Mouse (Mus musculus) liver, embryonic 16.5 days (tissue): Measurements from ENCODE around the gene Itpka. TPM values are rescaled to one million over a fixed set of nuclear protein-coding genes. Genes with fewer than 3 reads are reported as not detected.

Experiments
- ATAC-seq: fragments of 200-750 bp; cut with Nextera tagmentation; 2 replicates; pipeline ENCODE4 v1.8.0; 2017; ENCODE audit warnings: low read depth, mild to moderate bottlenecking, moderate number of reproducible peaks, moderate library complexity
- H3K27ac ChIP-seq: fragments of 300-500 bp; sonication (generic); 2 replicates; pipeline ENCODE4 v1.5.1; 2014; ENCODE audit warnings: mild to moderate bottlenecking, low read length
- H3K27me3 ChIP-seq: fragments of 300-500 bp; sonication (generic); 2 replicates; pipeline ENCODE4 v1.6.1; 2014; ENCODE audit warnings: low read depth, low read length, mixed read lengths; ENCODE audit not compliant: control insufficient read depth, insufficient read depth
- H3K36me3 ChIP-seq: fragments of 300-500 bp; sonication (generic); 2 replicates; pipeline ENCODE4 v1.6.1; 2014; ENCODE audit warnings: mild to moderate bottlenecking; ENCODE audit not compliant: control insufficient read depth, insufficient read depth
- H3K4me1 ChIP-seq: fragments of 300-500 bp; sonication (generic); 2 replicates; pipeline ENCODE4 v1.6.1; 2014; ENCODE audit warnings: low read depth, low read length, mixed read lengths; ENCODE audit not compliant: control insufficient read depth
- H3K4me2 ChIP-seq: fragments of 300-500 bp; sonication (generic); 2 replicates; pipeline ENCODE4 v1.6.1; 2014; ENCODE audit warnings: low read depth, low read length, mixed read lengths
- H3K4me3 ChIP-seq: fragments of 300-500 bp; sonication (generic); 2 replicates; pipeline ENCODE4 v1.5.1; 2014; ENCODE audit warnings: low read depth, mild to moderate bottlenecking, low read length
- H3K9ac ChIP-seq: fragments of 300-500 bp; sonication (generic); 2 replicates; pipeline ENCODE4 v1.6.1; 2014; ENCODE audit warnings: low read depth, low read length
- H3K9me3 ChIP-seq: fragments of 300-500 bp; sonication (generic); replicated peaks from 2 replicates; pipeline ENCODE4 v1.6.1; 2016; ENCODE audit warnings: low read length; ENCODE audit not compliant: control insufficient read depth
- WGBS: fragments of 180-500 bp; shearing (Covaris S2); extraction: QIAGEN DNeasy Blood & Tissue Kit; methylation state at CpG from one replicate; pipeline ENCODE4 v1.1.7; 2014; ENCODE audit not compliant: insufficient replicate concordance; 5-methylcytosine and 5-hydroxymethylcytosine counted together
- polyA plus RNA-seq: library from polyadenylated mRNA; unstranded; fragments of >200 nt; fragmentation: Nextera tagmentation; extraction: Ambion mirVana; gene quantifications from 2 replicates; pipeline ENCODE4 v1.2.1, GENCODE M21; 2015

The Itpka gene
- polyA plus RNA-seq, 1 experiment from 2014 or later = 3.4 TPM

- under 1% methylated on average over 20 of the region's 27 CpGs for WGBS
- peak overlapping the region; percentile 61 for H3K4me3 ChIP-seq
- H3K27ac ChIP-seq = no peak overlapping the region
- no peak for ATAC-seq
- peak overlapping the region; percentile 93 for H3K4me2 ChIP-seq
- peak overlapping the region; percentile 41 for H3K9ac ChIP-seq
- no peaks in the 10 kb centered on the region for H3K36me3 ChIP-seq
- H3K9me3 ChIP-seq = no peaks in the 10 kb centered on the region
- peaks cover 3% of the 10 kb centered on the region; the same call in 1 of the 2 replicates for H3K4me1 ChIP-seq
- H3K27me3 ChIP-seq = peaks cover 60% of the 10 kb centered on the region
These were observed 57.9 kb downstream of the Itpka start for GRCm38 (mm10) chr2:119799961-119800550.

Other genes starting within 250 kb of the Itpka start
- 0.14 and 0.34 TPM in 2 replicates for gene Exd1, start 194.7 kb upstream of the Itpka start, polyA plus RNA-seq
- gene Chp1, start 194.6 kb upstream of the Itpka start, polyA plus RNA-seq = 68.8 and 69.6 TPM in 2 replicates
- gene Nusap1, start 124.0 kb upstream of the Itpka start, polyA plus RNA-seq = 101 and 110 TPM in 2 replicates
- 36.1 and 41.4 TPM in 2 replicates for gene Oip5, start 123.9 kb upstream of the Itpka start, polyA plus RNA-seq
- gene Ndufaf1, start 79.5 kb upstream of the Itpka start, polyA plus RNA-seq = 28.2 and 29.5 TPM in 2 replicates
- gene Rtf1, start 67.3 kb upstream of the Itpka start, polyA plus RNA-seq = 10.6 and 13.2 TPM in 2 replicates
- gene Ltk, start 18.1 kb downstream of the Itpka start, polyA plus RNA-seq = 0.05 and 0.06 TPM in 2 replicates
- gene Rpap1, start 45.2 kb downstream of the Itpka start, polyA plus RNA-seq = 7.4 and 9.1 TPM in 2 replicates
- 0.75 and 1.1 TPM in 2 replicates for gene Tyro3, start 55.4 kb downstream of the Itpka start, polyA plus RNA-seq
- 6.1 TPM in 2 replicates for gene Mga, start 154.9 kb downstream of the Itpka start, polyA plus RNA-seq
- 0.19 and 0.25 TPM in 2 replicates for gene Mapkbp1, start 230.4 kb downstream of the Itpka start, polyA plus RNA-seq